Mouse (Mus musculus): ENCODE measurements around the gene Prpsap1.
"Not testable (repeated sequence)": the region's sequence is repeated elsewhere in the genome, so short reads cannot be mapped to it uniquely, and the experiment has no call there.

The Prpsap1 gene

GRCm38 (mm10) chr11:116426852-116427575 is 67.0 kb downstream of the Prpsap1 start:
- DNase-seq = no peak

GRCm38 (mm10) chr11:116426328-116426727 is 67.7 kb downstream of the Prpsap1 start:
- DNase-seq = not testable (repeated sequence)

GRCm38 (mm10) chr11:116424621-116425407 is 69.2 kb downstream of the Prpsap1 start:
- no peak for DNase-seq

GRCm38 (mm10) chr11:116423782-116424620 is 70.0 kb downstream of the Prpsap1 start:
- no peak for DNase-seq

GRCm38 (mm10) chr11:116423214-116423613 is 70.8 kb downstream of the Prpsap1 start:
- DNase-seq = no peak

GRCm38 (mm10) chr11:116422562-116422961 is 71.4 kb downstream of the Prpsap1 start:
- DNase-seq = no peak

GRCm38 (mm10) chr11:116421102-116421501 is 72.9 kb downstream of the Prpsap1 start:
- no peak for DNase-seq

All from retina, postnatal 1 day (tissue).